Mouse (Mus musculus): ENCODE results near the gene Lzic.
"Not testable (repeated sequence)": the region's sequence is repeated elsewhere in the genome, so short reads cannot be mapped to it uniquely, and the experiment has no call there.

The Lzic gene

GRCm38 (mm10) chr4:149485053-149485824, at the start of gene Lzic, which contains the start of gene Nmnat1:
Gene Lzic (plus strand): TSS chr4:149485229.
Gene Nmnat1 (minus strand): TSS chr4:149485202.
- peak; percentile 88 for DNase-seq (ENCODE audit: extremely low read depth, low read depth)

- no peak for DNase-seq (ENCODE audit: extremely low read depth, low read depth)
Observed at GRCm38 (mm10) chr4:149440576-149440975, 44.5 kb upstream of the Lzic start.

GRCm38 (mm10) chr4:149442436-149442835, 42.6 kb upstream of the Lzic start:
- DNase-seq (ENCODE audit: extremely low read depth, low read depth): no peak

- DNase-seq (ENCODE audit: extremely low read depth, low read depth): no peak
Observed at GRCm38 (mm10) chr4:149444465-149444864, 40.6 kb upstream of the Lzic start.

- peak; percentile 69 for DNase-seq (ENCODE audit: extremely low read depth, low read depth)
Observed at GRCm38 (mm10) chr4:149444964-149445701, 39.9 kb upstream of the Lzic start.

- peak; percentile 65 for DNase-seq (ENCODE audit: extremely low read depth, low read depth)
Observed at GRCm38 (mm10) chr4:149445868-149446267, 39.2 kb upstream of the Lzic start.

GRCm38 (mm10) chr4:149446309-149446708, 38.7 kb upstream of the Lzic start:
- DNase-seq (ENCODE audit: extremely low read depth, low read depth): no peak

GRCm38 (mm10) chr4:149450636-149451035, 34.4 kb upstream of the Lzic start:
- DNase-seq (ENCODE audit: extremely low read depth, low read depth): no peak

- peak; percentile 39 for DNase-seq (ENCODE audit: extremely low read depth, low read depth)
Observed at GRCm38 (mm10) chr4:149453656-149454055, 31.4 kb upstream of the Lzic start.

GRCm38 (mm10) chr4:149454263-149454662, 30.8 kb upstream of the Lzic start:
- DNase-seq (ENCODE audit: extremely low read depth, low read depth): no peak

- no peak for DNase-seq (ENCODE audit: extremely low read depth, low read depth)
Observed at GRCm38 (mm10) chr4:149454879-149455278, 30.1 kb upstream of the Lzic start, which contains the start of gene Rbp7. Gene Rbp7 (minus strand): TSS chr4:149454978.

GRCm38 (mm10) chr4:149457163-149457562, 27.9 kb upstream of the Lzic start:
- not testable (repeated sequence) for DNase-seq (ENCODE audit: extremely low read depth, low read depth)

GRCm38 (mm10) chr4:149457831-149458430, 27.1 kb upstream of the Lzic start:
- DNase-seq (ENCODE audit: extremely low read depth, low read depth): no peak

GRCm38 (mm10) chr4:149458526-149458925, 26.5 kb upstream of the Lzic start:
- no peak for DNase-seq (ENCODE audit: extremely low read depth, low read depth)

GRCm38 (mm10) chr4:149459425-149459824, 25.6 kb upstream of the Lzic start:
- DNase-seq (ENCODE audit: extremely low read depth, low read depth): no peak

GRCm38 (mm10) chr4:149460475-149460874, 24.6 kb upstream of the Lzic start:
- not testable (repeated sequence) for DNase-seq (ENCODE audit: extremely low read depth, low read depth)

GRCm38 (mm10) chr4:149461579-149462304, 23.3 kb upstream of the Lzic start:
- no peak for DNase-seq (ENCODE audit: extremely low read depth, low read depth)

GRCm38 (mm10) chr4:149462305-149462971, 22.6 kb upstream of the Lzic start:
- DNase-seq (ENCODE audit: extremely low read depth, low read depth): no peak

GRCm38 (mm10) chr4:149463435-149463950, 21.5 kb upstream of the Lzic start:
- DNase-seq (ENCODE audit: extremely low read depth, low read depth): no peak

- no peak for DNase-seq (ENCODE audit: extremely low read depth, low read depth)
Observed at GRCm38 (mm10) chr4:149469557-149469956, 15.5 kb upstream of the Lzic start.

GRCm38 (mm10) chr4:149475096-149475495, 9.9 kb upstream of the Lzic start:
- DNase-seq (ENCODE audit: extremely low read depth, low read depth): no peak
